Mouse (Mus musculus) gastrocnemius, adult 2 months (tissue): Measurements from ENCODE around the gene Meox1. TPM values are rescaled to one million over a fixed set of nuclear protein-coding genes. Genes with fewer than 3 reads are reported as not detected.

ENCODE experiments used
- DNase-seq: peaks from one replicate; pipeline ENCODE4 v3.0.0; 2022
- H3K27ac ChIP-seq: fragments of 200-600 bp; 2 replicates; pipeline ENCODE4 v1.8.1; 2022; ENCODE audit warnings: mild to moderate bottlenecking
- H3K4me3 ChIP-seq: fragments of 200-600 bp; 2 replicates; pipeline ENCODE4 v1.8.1; 2022; ENCODE audit warnings: mild to moderate bottlenecking, moderate library complexity
- CTCF ChIP-seq: fragments of 200-600 bp; IDR thresholded peaks from 2 replicates; pipeline ENCODE4 v1.8.1; 2022; ENCODE audit warnings: antibody characterized with exemption, mild to moderate bottlenecking, moderate library complexity
- intact Hi-C: fragments of 180-260 bp; cut with DNase I; formaldehyde crosslinking; loops from one replicate; pipeline ENCODE4 v1.15.1; 2025
- total RNA-seq, 2 experiments: library from RNA; stranded (reverse); gene quantifications; 2 replicates each; pipeline ENCODE4 v1.2.3; 2021

The Meox1 gene
- total RNA-seq, 2 experiments from 2014 or later = 1.1 to 4.7 TPM

DNA sequence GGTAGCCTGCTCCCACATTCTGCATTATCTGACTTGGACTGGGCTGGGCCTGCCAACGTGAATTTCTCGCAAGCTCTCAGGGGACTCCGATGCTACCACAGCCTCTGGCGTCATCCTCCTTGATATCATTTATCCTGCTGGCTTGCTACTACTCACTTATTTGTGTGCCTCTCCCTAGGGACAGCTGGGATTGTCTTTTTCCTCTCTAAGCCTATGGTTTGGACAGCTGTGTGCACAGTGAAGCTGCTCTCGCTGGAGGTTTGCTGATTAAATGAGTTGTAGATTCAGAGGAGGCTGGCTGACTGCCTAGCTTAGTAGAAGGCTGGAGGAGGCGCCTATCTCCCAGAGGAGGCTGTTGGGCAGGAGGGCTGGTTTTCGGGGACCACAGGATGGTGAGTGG, 62.2 kb downstream of the Meox1 start:
- intact Hi-C loops = loop anchor here (5.0 kb wide), 1 partner anchor 50 kb away; no protein-coding TSS in a partner anchor
- Histone ChIP-seq H3K4me3 (no peak overlapping the region), H3K27ac (peak overlapping the region; percentile 49)
- no peak for TF ChIP-seq CTCF
- no peak for DNase-seq

DNA sequence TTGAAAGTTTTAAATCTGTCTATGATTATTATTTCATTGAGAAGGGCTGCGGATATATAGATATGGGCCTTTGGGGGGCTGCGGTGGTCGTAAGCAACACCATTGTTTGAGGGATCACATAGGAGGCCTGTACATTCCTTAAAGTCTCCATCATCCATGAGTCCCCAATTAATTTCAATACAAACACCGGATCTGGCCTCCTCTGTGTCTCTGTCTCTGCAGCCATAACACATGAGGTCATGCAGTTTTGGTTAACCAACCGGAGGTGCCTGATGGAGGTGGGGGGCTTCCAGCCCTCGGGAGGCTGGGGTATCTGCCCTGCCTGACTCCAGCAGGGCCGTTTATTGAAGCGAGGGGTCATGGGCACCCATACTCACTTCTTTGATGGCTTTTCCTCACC, 63.6 kb downstream of the Meox1 start:
- intact Hi-C loops = loop anchor here (5.0 kb wide), 1 partner anchor 52 kb away; no protein-coding TSS in a partner anchor
- no peak for TF ChIP-seq CTCF
- H3K4me3 ChIP-seq = peak overlapping the region; percentile 43; the same call in 1 of the 2 replicates
- peak overlapping the region; percentile 83 for H3K27ac ChIP-seq
- no peak for DNase-seq

DNA sequence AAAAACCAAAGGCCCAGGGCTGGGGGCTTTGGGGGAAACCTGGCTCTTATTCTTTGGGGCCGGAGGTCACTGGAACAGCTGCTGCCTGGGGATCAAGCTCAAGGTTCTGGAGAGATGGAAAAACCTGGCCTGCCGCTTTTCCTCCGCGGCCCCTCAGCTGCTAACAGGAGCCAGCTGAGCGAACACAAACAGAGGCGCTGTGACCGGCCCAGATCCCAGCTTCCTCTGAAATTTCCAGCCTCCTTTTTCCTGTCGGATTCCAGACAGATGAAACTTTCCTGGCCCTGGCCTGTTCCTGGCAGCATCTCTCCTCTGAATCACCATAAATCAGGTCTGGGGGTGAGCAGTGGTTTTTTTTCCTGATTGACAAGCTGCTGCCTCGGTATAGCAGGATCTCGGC, 64.1 kb downstream of the Meox1 start:
- peak; percentile 72 for DNase-seq
- Histone ChIP-seq H3K4me3 (peak overlapping the region; percentile 43), H3K27ac (peak overlapping the region; percentile 83)
- no peak for TF ChIP-seq CTCF
- intact Hi-C loops = loop anchor here (5.0 kb wide), 1 partner anchor 52 kb away; no protein-coding TSS in a partner anchor

DNA sequence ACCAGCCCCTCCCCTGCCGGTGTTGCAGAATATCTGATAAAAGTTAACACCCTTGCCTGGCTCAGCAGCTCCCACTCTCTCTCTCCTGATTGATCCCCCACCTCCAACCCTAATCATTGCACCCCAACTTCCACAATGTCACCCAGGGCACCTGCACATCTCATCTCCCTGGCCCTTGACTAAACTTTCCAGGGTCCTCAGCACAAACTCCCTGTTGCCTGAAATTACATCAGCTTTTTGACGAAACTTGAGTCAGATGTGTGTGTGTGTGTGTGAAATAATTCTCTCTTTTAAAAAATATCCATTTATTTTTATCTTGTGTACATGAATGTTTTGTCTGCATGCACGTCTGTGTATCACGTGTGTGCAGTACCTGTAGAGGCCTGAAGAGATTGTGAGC, 65.5 kb downstream of the Meox1 start:
- no peak for TF ChIP-seq CTCF
- DNase-seq = no peak
- intact Hi-C loops = no loop called here
- Histone ChIP-seq H3K27ac (no peak overlapping the region), H3K4me3 (no peak overlapping the region)

Other genes with a start within 250 kb of the Meox1 start
- gene Arl4d, start 228.8 kb downstream of the Meox1 start, total RNA-seq = 10 to 100 TPM in 1 of 2 experiments, 1 to 10 TPM in 1; 6.7 to 13.1 TPM
- gene Dhx8, start 161.5 kb downstream of the Meox1 start, total RNA-seq = 10 to 100 TPM; 13.8 to 15.1 TPM
- gene Etv4, start 109.0 kb downstream of the Meox1 start, total RNA-seq = 1 to 10 TPM; 2.7 to 3.1 TPM
- gene Sost, start 72.6 kb upstream of the Meox1 start, total RNA-seq = not detected
- gene Cfap97d1, start 89.9 kb upstream of the Meox1 start, total RNA-seq = not detected
- gene Dusp3, start 92.6 kb upstream of the Meox1 start, total RNA-seq = 100 to 1,000 TPM; 123 to 129 TPM
- gene Mpp3, start 134.1 kb upstream of the Meox1 start, total RNA-seq = 10 to 100 TPM; 19.4 to 34.7 TPM
- 10 to 100 TPM; 17.6 to 18.9 TPM for gene Cd300lg, start 147.1 kb upstream of the Meox1 start, total RNA-seq
- 1 to 10 TPM; 1.2 TPM for gene Mpp2, start 194.1 kb upstream of the Meox1 start, total RNA-seq
- gene Ppy, start 206.9 kb upstream of the Meox1 start, total RNA-seq = not detected
- not detected for gene Pyy, start 213.5 kb upstream of the Meox1 start, total RNA-seq